Mouse (Mus musculus) neural tube, embryonic 10.5 days (tissue): ENCODE measurements around the gene Rapgef6.

Source experiments
- DNase-seq: peaks from one replicate; pipeline ENCODE4 v3.0.0-alpha.2; 2017; ENCODE audit warnings: low spot score; ENCODE audit errors: extremely low spot score

Rapgef6 gene

GRCm38 (mm10) chr11:54693696-54694095, 171.0 kb downstream of the Rapgef6 start:
- no peak for DNase-seq

GRCm38 (mm10) chr11:54694291-54694690, 171.6 kb downstream of the Rapgef6 start:
- DNase-seq: no peak

- no peak for DNase-seq
These were observed 173.3 kb downstream of the Rapgef6 start for GRCm38 (mm10) chr11:54695951-54696350.

- DNase-seq: no peak
These were observed 175.0 kb downstream of the Rapgef6 start for GRCm38 (mm10) chr11:54697611-54698010.

- no peak for DNase-seq
These were observed 176.0 kb downstream of the Rapgef6 start for GRCm38 (mm10) chr11:54698636-54699035.

- no peak for DNase-seq
These were observed 177.3 kb downstream of the Rapgef6 start for GRCm38 (mm10) chr11:54699972-54700371.

GRCm38 (mm10) chr11:54701848-54702247, 179.2 kb downstream of the Rapgef6 start:
- DNase-seq: no peak

GRCm38 (mm10) chr11:54703306-54703705, 180.7 kb downstream of the Rapgef6 start:
- peak; percentile 64 for DNase-seq

- no peak for DNase-seq
These were observed 185.5 kb downstream of the Rapgef6 start for GRCm38 (mm10) chr11:54708153-54708552.

- no peak for DNase-seq
These were observed 187.0 kb downstream of the Rapgef6 start for GRCm38 (mm10) chr11:54709645-54710044.

GRCm38 (mm10) chr11:54710512-54711293, 188.1 kb downstream of the Rapgef6 start:
- no peak for DNase-seq

- DNase-seq: no peak
These were observed 190.2 kb downstream of the Rapgef6 start for GRCm38 (mm10) chr11:54712849-54713248.

- no peak for DNase-seq
These were observed 195.2 kb downstream of the Rapgef6 start for GRCm38 (mm10) chr11:54717893-54718292.

GRCm38 (mm10) chr11:54718601-54719000, 196.0 kb downstream of the Rapgef6 start:
- DNase-seq: no peak

GRCm38 (mm10) chr11:54722057-54722456, 199.4 kb downstream of the Rapgef6 start:
- DNase-seq: no peak

- no peak for DNase-seq
These were observed 201.8 kb downstream of the Rapgef6 start for GRCm38 (mm10) chr11:54724353-54725034.

GRCm38 (mm10) chr11:54726571-54727062, 204.0 kb downstream of the Rapgef6 start:
- DNase-seq: no peak

GRCm38 (mm10) chr11:54727327-54727901, 204.8 kb downstream of the Rapgef6 start:
- DNase-seq: no peak

- no peak for DNase-seq
These were observed 205.7 kb downstream of the Rapgef6 start for GRCm38 (mm10) chr11:54728371-54728770.

- DNase-seq: no peak
These were observed 206.7 kb downstream of the Rapgef6 start for GRCm38 (mm10) chr11:54729311-54729710.

- DNase-seq: no peak
These were observed 208.3 kb downstream of the Rapgef6 start for GRCm38 (mm10) chr11:54730931-54731330.

GRCm38 (mm10) chr11:54731367-54731766, 208.7 kb downstream of the Rapgef6 start:
- no peak for DNase-seq
